Mouse (Mus musculus): ENCODE results near the gene Hexim2.

Gene Hexim2

DNA sequence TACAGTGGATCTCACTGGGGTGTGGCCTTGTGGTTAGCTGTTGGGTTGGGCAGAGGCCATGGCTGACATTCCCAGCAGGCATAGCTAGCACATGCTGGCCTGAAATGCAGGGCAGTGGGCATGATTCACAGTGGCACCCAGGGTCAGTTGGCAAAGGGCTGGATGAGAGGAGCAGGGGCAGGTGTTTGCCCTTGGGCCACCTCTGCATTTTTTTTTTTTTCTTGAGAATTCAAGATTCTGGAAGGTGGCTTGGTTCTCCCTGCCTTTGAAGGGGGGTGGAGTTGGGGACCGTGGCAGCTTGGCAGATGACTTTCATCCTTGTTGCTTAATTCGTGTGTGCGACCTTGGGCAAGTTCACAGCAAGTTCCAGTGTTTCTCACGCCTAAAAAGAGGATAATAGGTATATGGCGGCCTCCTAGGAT is 42.2 kb downstream of the Hexim2 start:
- DNase-seq = no peak

DNA sequence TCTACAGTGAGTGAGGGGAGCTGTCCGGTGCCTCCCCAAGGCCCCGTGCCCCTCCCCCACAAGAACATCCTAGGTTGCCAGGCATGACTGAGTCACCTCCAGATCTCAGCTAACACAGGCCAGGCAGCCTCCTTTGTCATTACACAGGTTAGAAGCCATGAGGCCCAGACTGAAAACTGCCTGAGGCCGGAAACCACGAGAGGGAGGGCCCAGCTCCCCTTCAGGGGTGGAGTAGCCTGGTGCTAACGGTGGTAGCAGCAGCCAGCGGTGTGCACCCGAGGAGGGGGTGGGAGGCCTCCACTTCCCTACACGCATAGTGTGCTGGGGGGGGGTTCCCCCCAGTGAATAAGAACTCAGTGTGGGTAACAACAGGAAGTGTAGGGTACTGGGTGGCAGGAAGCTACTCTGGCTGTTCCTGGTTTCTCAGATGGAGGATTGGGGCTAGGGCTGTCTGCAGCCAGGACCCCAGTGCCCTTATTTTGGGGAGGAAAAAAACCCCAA is 42.7 kb downstream of the Hexim2 start:
- DNase-seq = no peak

DNA sequence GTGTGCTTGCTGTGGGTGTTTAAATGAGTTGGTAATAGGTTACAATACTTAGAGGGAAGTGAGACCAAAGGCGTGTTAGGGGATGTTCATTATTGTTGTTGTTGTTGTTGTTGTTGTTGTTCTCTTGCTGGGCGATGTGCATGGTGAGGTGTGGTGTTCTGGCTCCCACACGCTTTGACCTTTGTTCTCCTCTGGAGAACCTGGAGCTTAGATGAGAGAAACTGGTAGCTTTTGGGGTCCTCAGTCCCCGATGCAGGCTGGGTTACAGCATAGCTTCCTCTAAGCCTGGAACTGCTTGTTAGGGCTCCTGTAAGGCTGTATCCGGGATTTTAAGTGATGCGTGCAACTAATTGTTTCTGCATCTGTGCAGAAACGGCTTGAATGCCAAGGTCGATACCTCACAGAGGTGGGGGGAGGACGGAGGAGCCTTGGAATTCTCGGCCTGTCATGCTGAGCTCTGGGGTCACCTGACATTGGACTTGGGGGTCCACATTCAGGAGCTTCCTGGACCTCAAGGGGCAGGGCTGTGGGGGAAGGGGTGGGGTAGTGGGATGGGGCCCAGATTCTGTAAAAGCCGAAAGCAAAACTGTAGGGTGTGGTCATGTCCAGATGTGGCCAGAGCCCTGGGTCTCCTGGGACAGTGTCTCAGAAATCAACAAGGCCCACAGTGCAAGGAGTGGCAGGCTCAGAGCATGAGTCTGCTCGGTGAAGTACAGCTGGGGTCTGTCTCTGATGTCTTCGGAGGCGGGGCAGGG is 43.6 kb downstream of the Hexim2 start:
- no peak for DNase-seq

DNA sequence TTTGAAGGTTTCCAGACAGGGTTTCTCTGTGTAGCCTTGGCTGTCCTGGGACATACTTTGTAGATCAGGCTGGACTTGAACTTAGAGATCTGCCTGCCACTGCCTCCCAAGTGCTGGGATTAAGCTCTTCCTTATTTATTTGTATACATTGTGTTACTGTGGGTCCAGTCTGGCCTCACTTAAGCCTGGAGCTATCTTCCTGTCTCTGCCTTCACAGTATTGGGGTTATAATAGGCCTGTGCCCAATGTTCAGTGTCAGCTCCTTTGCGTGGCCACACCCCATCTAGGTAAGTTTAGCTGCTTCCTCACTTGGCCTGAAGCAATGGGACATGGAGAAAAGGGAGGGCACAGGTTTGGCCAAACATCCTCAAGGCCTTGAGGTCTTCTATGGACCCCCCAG is 44.3 kb downstream of the Hexim2 start:
- no peak for DNase-seq

DNA sequence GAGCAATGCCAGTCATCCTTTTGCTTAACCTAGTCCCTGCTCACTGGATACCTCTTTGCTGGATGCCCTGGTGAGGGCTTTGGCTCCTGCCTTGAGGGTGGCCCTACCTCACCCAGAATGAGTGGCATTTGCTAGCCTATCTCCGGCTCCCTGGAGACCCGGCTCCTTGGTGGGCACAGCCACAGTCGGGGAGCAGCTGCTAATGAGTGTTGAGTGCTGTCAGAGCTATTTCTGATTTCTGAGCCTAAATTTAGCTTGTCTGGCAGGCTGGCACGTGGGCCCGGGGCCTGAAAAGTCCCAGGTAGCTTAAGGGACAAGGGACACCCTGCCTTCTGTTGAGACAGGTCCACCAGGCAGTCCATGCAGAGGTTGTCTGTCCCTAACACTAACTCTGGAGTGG is 45.0 kb downstream of the Hexim2 start:
- DNase-seq = no peak

DNA sequence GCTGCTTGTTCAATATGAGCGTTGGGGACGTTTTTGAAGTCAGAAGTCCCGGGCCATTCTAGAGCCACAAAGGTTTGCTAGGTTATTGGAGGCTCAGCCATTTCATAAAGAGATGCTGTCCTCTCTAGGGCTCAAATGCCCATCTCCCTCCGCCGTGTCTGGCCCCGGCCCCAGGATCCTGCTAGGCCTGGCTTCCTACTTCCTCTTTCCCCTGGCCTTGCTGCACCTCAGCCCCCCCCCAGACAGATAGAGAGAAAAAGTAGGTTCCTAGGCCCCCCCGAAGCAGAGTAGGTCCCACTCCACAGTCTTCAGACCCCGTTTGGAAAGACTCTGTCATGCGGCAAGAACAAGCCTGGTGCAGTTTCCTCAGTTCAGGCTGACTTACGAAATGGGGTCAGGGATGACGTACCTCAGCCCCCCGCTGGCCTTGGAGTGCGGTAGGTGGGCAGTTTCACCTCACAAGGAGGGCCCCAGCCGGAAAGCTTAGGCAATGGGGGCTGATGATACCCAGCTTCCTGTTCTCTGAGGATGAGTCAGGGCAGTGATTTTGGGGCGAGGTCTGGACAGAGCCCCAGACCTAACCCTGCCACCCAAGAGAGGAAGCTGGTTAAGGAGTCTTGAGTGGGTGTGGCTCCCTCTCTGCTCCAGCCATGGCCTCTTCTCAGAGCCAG is 45.7 kb downstream of the Hexim2 start:
- DNase-seq = no peak

DNA sequence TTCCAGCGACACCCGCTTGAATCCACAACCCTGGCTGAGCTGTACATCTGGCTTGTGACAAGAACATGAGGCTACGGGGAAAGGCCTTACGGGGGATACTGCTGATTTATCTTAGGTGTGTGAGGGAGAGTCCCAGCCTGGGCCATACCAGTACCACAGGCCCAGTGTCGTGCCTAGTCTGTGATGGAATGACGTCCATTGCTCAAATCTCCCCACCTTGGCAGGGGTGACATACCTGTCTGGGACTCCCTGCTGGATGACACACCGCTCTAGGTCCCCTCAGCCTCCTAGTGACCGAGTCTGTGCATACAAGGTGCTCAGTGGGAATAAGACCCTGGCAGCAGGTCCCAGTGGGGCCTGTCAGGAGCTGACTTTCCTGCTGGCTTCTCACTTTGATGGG is 46.5 kb downstream of the Hexim2 start:
- DNase-seq = no peak

DNA sequence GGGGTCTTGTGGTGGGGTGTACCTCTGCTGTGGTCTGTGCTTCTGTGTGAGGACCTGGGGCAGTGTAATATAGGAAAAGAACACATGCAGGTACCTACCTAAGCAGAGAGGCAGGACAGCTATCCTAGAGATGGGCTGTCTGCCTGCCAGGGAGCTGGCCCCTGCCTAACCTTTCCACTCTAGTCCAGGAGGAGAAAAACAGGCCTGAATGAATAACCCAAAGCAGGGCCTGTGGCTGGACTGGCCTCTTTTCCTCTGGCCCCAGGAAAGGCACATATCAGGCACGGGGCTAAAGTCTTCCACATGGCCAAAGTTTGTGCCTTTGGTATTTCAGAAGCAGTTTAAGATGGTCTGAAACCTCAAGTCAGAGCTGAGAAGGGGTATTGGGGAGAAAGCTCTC is 48.2 kb downstream of the Hexim2 start:
- no peak for DNase-seq

DNA sequence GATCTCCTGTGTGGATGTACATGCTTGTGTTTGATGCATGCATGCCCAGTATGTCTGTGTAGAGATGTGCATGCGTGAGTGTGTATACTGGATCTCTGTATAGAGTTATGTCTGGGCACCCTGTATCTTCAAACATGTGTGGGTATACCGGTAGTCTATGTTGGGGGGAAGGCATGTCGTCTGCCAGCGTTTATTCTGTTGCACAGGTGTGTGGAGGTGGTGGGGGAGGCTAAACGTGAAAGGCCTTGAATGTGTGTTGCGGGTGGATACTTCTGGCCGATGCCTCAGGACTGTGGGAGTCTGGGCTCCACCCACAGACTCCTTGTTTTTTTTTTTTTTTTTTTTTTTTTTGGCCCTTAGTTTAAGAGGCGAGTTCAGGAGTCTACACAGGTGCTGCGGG is 49.1 kb downstream of the Hexim2 start:
- DNase-seq = no peak

DNA sequence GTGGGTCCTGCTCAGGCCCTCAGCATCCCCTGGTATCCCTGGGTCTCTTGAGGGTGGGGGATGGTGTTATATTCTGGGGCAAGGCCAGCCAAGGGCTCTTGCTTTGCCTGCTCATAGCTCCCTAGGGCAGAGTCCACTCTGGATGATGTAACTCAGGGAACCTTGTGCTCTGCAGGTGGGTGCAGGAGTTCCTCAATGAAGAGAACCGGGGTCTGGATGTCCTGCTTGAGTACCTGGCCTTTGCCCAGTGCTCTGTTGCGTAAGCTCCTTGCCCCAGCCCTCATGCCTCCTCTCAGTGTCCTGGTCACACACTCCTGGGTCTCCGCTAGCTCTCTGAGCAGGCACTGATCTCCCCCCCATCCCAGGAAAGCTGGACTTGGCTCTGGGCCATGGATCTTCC is 49.7 kb downstream of the Hexim2 start:
- DNase-seq = no peak

DNA sequence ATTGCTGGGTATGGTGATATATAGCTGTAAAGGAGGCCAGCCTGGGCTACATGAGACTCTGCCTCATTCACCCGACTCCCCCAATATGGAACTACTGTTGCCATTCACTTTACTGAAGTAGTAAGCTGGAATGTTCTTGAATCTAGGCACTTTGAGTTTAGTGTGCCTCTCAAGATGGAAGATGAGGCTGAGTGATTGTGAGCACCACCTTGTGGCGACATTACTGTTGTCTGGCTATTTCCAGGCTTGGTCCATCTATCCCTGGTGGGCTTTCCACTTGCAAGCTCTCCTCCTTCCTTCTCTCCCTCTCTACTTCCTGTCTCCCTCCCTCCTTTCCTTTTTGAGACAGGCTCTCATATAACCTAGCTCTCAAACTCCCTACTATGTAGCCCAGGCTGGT is 52.7 kb downstream of the Hexim2 start:
- DNase-seq = peak; percentile 64 to 74
